Mouse (Mus musculus) neural tube, embryonic 14.5 days (tissue): Measurements from ENCODE around the gene Slco1c1. TPM values are rescaled to one million over a fixed set of nuclear protein-coding genes. Genes with fewer than 3 reads are reported as not detected.

Experiments
- ATAC-seq: fragments of 200-750 bp; cut with Nextera tagmentation; 2 replicates; pipeline ENCODE4 v1.8.0; 2017; ENCODE audit warnings: low read depth, mild to moderate bottlenecking, moderate TSS enrichment, moderate library complexity
- H3K27ac ChIP-seq: fragments of 300-500 bp; sonication (generic); 2 replicates; pipeline ENCODE4 v1.5.1; 2014; ENCODE audit warnings: low read depth, mild to moderate bottlenecking, control low read depth, low read length, moderate library complexity, mixed read lengths
- H3K27me3 ChIP-seq: fragments of 300-500 bp; sonication (generic); 2 replicates; pipeline ENCODE4 v1.6.1; 2014; ENCODE audit warnings: low read length; ENCODE audit not compliant: control insufficient read depth, insufficient read depth
- H3K36me3 ChIP-seq: fragments of 300-500 bp; sonication (generic); 2 replicates; pipeline ENCODE4 v1.6.1; 2014; ENCODE audit warnings: low read length, mixed read lengths; ENCODE audit not compliant: control insufficient read depth, insufficient read depth
- H3K4me1 ChIP-seq: fragments of 300-500 bp; sonication (generic); 2 replicates; pipeline ENCODE4 v1.6.1; 2014; ENCODE audit warnings: low read length; ENCODE audit not compliant: control insufficient read depth, insufficient read depth
- H3K4me2 ChIP-seq: fragments of 300-500 bp; sonication (generic); 2 replicates; pipeline ENCODE4 v1.6.1; 2014; ENCODE audit warnings: mild to moderate bottlenecking, low read depth, low read length, control low read depth
- H3K4me3 ChIP-seq: fragments of 300-500 bp; sonication (generic); 2 replicates; pipeline ENCODE4 v1.5.1; 2014; ENCODE audit warnings: low read depth, low read length, control low read depth, mixed read lengths
- H3K9ac ChIP-seq: fragments of 300-500 bp; sonication (generic); replicated peaks from 2 replicates; pipeline ENCODE4 v1.6.1; 2014; ENCODE audit warnings: low read depth, mild to moderate bottlenecking, control low read depth, low read length, mixed read lengths
- H3K9me3 ChIP-seq: fragments of 300-500 bp; sonication (generic); 2 replicates; pipeline ENCODE4 v1.6.1; 2016; ENCODE audit warnings: low read length; ENCODE audit not compliant: control insufficient read depth
- WGBS: fragments of 180-500 bp; shearing (Covaris S2); extraction: QIAGEN DNeasy Blood & Tissue Kit; methylation state at CpG from one replicate; pipeline ENCODE4 v1.1.7; 2014; 5-methylcytosine and 5-hydroxymethylcytosine counted together
- polyA plus RNA-seq: library from polyadenylated mRNA; unstranded; fragments of >200 nt; fragmentation: Nextera tagmentation; extraction: Ambion mirVana; gene quantifications from 2 replicates; pipeline ENCODE4 v1.2.1, GENCODE M21; 2014

Slco1c1 gene
- polyA plus RNA-seq, 1 experiment from 2014 or later = 10.4 TPM

DNA sequence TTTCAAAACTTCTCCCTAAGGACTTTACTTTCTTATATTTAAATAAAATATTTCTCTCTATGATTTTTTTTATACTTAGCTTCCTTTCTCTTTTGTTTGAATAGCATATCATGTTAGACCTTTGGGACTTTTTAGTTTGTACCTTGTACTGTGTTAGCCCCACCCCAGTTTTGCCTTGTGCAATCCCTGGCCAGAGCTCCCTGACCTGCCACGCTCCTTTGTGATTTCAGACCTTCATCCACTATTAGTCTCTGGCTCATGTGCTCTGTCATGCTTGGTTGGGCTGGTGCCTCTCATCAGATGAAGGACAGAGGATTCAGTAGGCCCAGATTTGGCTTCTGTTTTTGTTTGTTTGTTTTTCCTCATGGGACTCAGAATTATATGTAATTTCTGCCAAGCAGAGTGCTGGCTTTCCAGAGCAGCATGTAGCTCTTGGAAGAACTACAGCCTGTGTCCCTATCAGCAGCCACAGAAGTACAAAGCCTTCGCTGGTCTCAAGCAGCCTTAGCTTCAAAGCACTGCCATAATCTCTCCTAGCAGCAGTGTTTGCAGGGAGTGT lies 86.6 kb downstream of the Slco1c1 start:
- Histone ChIP-seq H3K4me2 (no peak overlapping the region), H3K4me3 (no peak overlapping the region), H3K27ac (no peak overlapping the region), H3K4me1 (no peaks in the 10 kb centered on the region), H3K9me3 (no peaks in the 10 kb centered on the region), H3K27me3 (no peaks in the 10 kb centered on the region), H3K9ac (no peak overlapping the region), H3K36me3 (no peaks in the 10 kb centered on the region)
- ATAC-seq = no peak
- WGBS = 77% methylated on average over 2 of the region's 2 CpGs

DNA sequence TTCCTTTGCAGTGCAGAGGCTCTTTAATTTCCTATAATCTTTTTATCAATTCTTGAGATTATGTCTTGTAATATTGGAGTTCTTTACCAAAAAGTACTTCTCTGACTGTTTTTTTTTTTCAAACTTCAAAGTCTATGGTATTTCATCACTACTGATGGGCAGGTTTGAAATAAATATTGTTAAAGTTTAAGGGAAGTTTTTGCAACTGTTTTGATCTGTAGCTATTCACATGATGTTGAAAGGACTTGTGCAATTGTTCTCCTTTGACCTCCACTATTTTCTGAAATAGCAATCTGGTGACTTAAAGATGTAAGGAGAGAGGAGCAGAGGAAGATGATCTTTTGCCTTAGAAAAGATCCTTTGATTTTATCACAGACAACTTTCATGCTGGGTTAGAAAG lies 89.8 kb downstream of the Slco1c1 start:
- no peak overlapping the region for H3K4me2 ChIP-seq
- no peak overlapping the region for H3K27ac ChIP-seq
- H3K4me3 ChIP-seq = no peak overlapping the region
- no peaks in the 10 kb centered on the region for H3K4me1 ChIP-seq
- H3K9ac ChIP-seq = no peak overlapping the region
- no peaks in the 10 kb centered on the region for H3K27me3 ChIP-seq
- H3K9me3 ChIP-seq = no peaks in the 10 kb centered on the region
- no peak for ATAC-seq
- H3K36me3 ChIP-seq = no peaks in the 10 kb centered on the region

DNA sequence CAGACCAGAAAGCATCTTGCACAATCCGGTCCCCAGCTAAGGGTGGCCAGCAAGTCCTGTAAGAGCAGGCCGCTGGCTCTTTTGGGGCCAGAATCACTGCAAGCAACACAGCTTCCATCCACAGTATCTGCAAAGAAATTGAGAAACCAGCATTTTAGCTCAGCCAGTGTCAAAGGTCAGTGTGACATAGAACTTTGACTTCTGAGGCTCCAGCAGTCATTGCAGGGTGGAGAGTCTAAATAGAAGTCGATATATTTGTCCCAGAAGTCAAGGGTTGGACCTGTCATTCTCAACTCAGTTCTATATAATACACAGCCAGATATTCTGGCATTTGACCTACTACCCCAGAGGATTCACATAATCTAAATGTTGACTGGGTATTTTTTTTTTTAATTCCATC lies 91.2 kb downstream of the Slco1c1 start:
- H3K4me2 ChIP-seq = no peak overlapping the region
- no peak overlapping the region for H3K4me3 ChIP-seq
- no peak overlapping the region for H3K9ac ChIP-seq
- no peaks in the 10 kb centered on the region for H3K9me3 ChIP-seq
- no peaks in the 10 kb centered on the region for H3K36me3 ChIP-seq
- H3K27ac ChIP-seq = no peak overlapping the region
- H3K4me1 ChIP-seq = no peaks in the 10 kb centered on the region
- no peak for ATAC-seq
- H3K27me3 ChIP-seq = no peaks in the 10 kb centered on the region
- WGBS = 93% methylated on average over 3 of the region's 3 CpGs

Other genes starting within 250 kb of the Slco1c1 start
- gene Slco1b2, start 105.2 kb downstream of the Slco1c1 start, polyA plus RNA-seq = not detected in 2 replicates
- gene Gm5724, start 249.4 kb downstream of the Slco1c1 start, polyA plus RNA-seq = not detected in 2 replicates